ENCODE assay signal across 31 mouse cellular contexts in genomic region chr17:75642311-75642710, GRCm38 (mm10).
"Had no signal": no experiment of that assay in that cellular context is flagged by ENCODE, and none has a peak within 500 bp of the region (broad histone marks: within the 10 kb centered on the region; RNA-seq: fewer than 3 reads in every experiment).

No protein-coding gene starts in this region.

- H3K9me3 ChIP-seq: heart, embryonic 12.5 days; heart, embryonic 13.5 days; heart, embryonic 15.5 days; hindbrain, embryonic 10.5 days; hindbrain, embryonic 12.5 days; hindbrain, embryonic 13.5 days; hindbrain, embryonic 15.5 days; intestine, embryonic 15.5 days; kidney, embryonic 15.5 days had no signal

- H3K4me3 ChIP-seq: heart, embryonic 12.5 days; heart, embryonic 13.5 days; heart, embryonic 15.5 days; hindbrain, embryonic 10.5 days; hindbrain, embryonic 12.5 days; hindbrain, embryonic 13.5 days; hindbrain, embryonic 15.5 days; intestine, embryonic 15.5 days; kidney, embryonic 15.5 days; layer of hippocampus, adult 2 months; left cerebral cortex, adult 2 months had no signal

- H3K27ac ChIP-seq: heart, embryonic 13.5 days; heart, embryonic 15.5 days; hindbrain, embryonic 10.5 days; hindbrain, embryonic 12.5 days; hindbrain, embryonic 13.5 days; hindbrain, embryonic 14.5 days; hindbrain, embryonic 15.5 days; hindbrain, postnatal 0 days; intestine, embryonic 15.5 days; kidney, embryonic 15.5 days; kidney, postnatal 0 days; layer of hippocampus, adult 2 months; left cerebral cortex, adult 2 months had no signal

- DNase-seq: heart, postnatal 10 days; heart, postnatal 14 days; heart, postnatal 36 days; heart, postnatal 4 days; kidney, adult 11 months; kidney, adult 18-20 months; kidney, adult 2 months; kidney, adult 8-10 months; kidney, adult 9 months; kidney, postnatal 10 days; kidney, postnatal 14 days; kidney, postnatal 25 days; kidney, postnatal 36 days; kidney, postnatal 4 days; layer of hippocampus, adult 9-11 months; layer of hippocampus, postnatal 36 days had no signal

- H3K4me1 ChIP-seq: heart, embryonic 12.5 days; heart, embryonic 13.5 days; heart, embryonic 15.5 days; intestine, embryonic 15.5 days; kidney, embryonic 15.5 days had no signal

- H3K27me3 ChIP-seq: heart, embryonic 12.5 days; heart, embryonic 13.5 days; heart, embryonic 15.5 days; hindbrain, embryonic 12.5 days; hindbrain, embryonic 13.5 days; hindbrain, embryonic 15.5 days; intestine, embryonic 15.5 days; kidney, embryonic 15.5 days had no signal

- H3K4me2 ChIP-seq: heart, embryonic 11.5 days; heart, embryonic 12.5 days; heart, embryonic 13.5 days; heart, embryonic 15.5 days; hindbrain, embryonic 12.5 days; hindbrain, embryonic 13.5 days; hindbrain, embryonic 14.5 days; hindbrain, embryonic 15.5 days; intestine, embryonic 15.5 days; kidney, embryonic 15.5 days had no signal

- H3K36me3 ChIP-seq: heart, embryonic 12.5 days; heart, embryonic 13.5 days; heart, embryonic 15.5 days; hindbrain, embryonic 10.5 days; hindbrain, embryonic 12.5 days; hindbrain, embryonic 13.5 days; hindbrain, embryonic 15.5 days; intestine, embryonic 15.5 days; kidney, embryonic 15.5 days had no signal

- H3K9ac ChIP-seq: heart, embryonic 12.5 days; heart, embryonic 13.5 days; heart, embryonic 15.5 days; hindbrain, embryonic 12.5 days; hindbrain, embryonic 13.5 days; hindbrain, embryonic 14.5 days; hindbrain, embryonic 15.5 days; intestine, embryonic 15.5 days; kidney, embryonic 15.5 days had no signal
